18 mouse cellular contexts compared by ENCODE assay signal in the genomic region with DNA sequence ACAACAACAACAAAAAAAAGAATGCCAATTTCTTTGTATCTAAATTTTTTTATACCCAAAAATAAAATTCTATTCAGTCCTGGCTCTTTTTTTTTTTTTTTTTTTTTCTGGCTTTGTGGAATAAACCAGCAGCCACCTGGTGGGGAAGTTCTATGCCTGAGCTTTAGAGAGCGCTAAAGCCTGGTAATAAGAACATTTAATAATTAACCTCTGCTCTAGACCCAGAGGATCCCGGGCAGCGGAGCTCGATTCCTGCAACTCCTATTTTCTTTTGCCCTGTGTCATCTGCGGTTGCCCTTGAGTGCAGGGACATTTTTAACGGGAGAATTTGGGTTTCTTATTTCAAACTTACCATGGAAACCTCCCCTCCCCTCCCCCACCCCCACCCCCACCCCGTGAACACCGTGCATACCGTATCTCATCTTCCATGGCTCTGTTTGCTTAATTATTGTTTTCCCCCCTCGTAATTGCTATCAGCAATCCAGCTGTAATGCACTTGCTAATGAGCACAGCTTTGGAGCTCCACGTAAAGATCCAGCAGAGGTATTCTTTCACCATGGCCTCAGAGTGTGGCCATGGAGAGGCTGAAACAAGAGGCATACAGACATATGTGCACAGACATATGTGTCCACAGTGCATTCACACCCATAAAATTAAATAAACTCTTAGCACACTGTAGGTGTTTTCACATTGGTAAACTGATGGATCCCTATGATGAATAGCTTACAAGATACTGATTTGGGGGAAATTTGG.
DNase-seq lines count a peak whose midpoint lies in the region; ATAC-seq and TF ChIP-seq lines count a peak whose summit lies in the region.
"Had no signal": no experiment of that assay in that cellular context is flagged by ENCODE, and none has a peak within 500 bp of the region (broad histone marks: within the 10 kb centered on the region; RNA-seq: fewer than 3 reads in every experiment).

No protein-coding gene starts in this region.

- H3K4me3 ChIP-seq in kidney, adult 2 months (ENCODE audit: insufficient read depth, low read depth, low read length), result no peak overlapping the region
- H3K4me3 ChIP-seq in kidney, embryonic 14.5 days (ENCODE audit: low read length), result no peak overlapping the region
- no peak overlapping the region for H3K4me3 ChIP-seq in midbrain, embryonic 11.5 days (ENCODE audit: low read depth, low read length)
- H3K4me3 ChIP-seq in midbrain, embryonic 15.5 days, result no peak overlapping the region
- H3K4me3 ChIP-seq in forebrain, embryonic 14.5 days (ENCODE audit: low read depth, low read length), result no peak overlapping the region
- H3K4me3 ChIP-seq in intestine, embryonic 15.5 days (replicated peaks), result no peak overlapping the region
- H3K4me3 ChIP-seq in gastrocnemius, adult 2 months, result no peak overlapping the region
- H3K4me3 ChIP-seq in hindbrain, embryonic 11.5 days (ENCODE audit: low read depth, low read length), result no peak overlapping the region
- H3K4me3 ChIP-seq: embryonic facial prominence, embryonic 12.5 days; hindbrain, embryonic 15.5 days; limb, embryonic 12.5 days; liver, embryonic 12.5 days had no signal

- intact Hi-C loops in gastrocnemius, adult 2 months (cut with DNase I), result no loop called here

- TF ChIP-seq CTCF in kidney, adult 2 months (conservative IDR thresholded peaks at IDR 0.05; ENCODE audit: insufficient read depth, insufficient read length, low read depth, low read length), result no peak
- TF ChIP-seq CTCF in gastrocnemius, adult 2 months (IDR thresholded peaks at IDR 0.05), result no peak

- WGBS in kidney, adult 2 months, result 22% methylated on average over 11 of the region's 11 CpGs
- WGBS in kidney, embryonic 14.5 days, result 33% methylated on average over 11 of the region's 11 CpGs
- WGBS in midbrain, embryonic 11.5 days, result 45% methylated on average over 11 of the region's 11 CpGs
- 21% methylated on average over 11 of the region's 11 CpGs for WGBS in midbrain, embryonic 15.5 days
- WGBS in forebrain, embryonic 14.5 days, result 17% methylated on average over 11 of the region's 11 CpGs
- WGBS in intestine, embryonic 15.5 days, result 40% methylated on average over 11 of the region's 11 CpGs
- 36% methylated on average over 11 of the region's 11 CpGs for WGBS in hindbrain, embryonic 11.5 days

- H3K36me3 ChIP-seq in kidney, adult 2 months (ENCODE audit: control insufficient read depth, insufficient read depth, low read length), result no peaks in the 10 kb centered on the region
- H3K36me3 ChIP-seq in kidney, embryonic 14.5 days (ENCODE audit: control insufficient read depth, insufficient read depth, low read length), result no peaks in the 10 kb centered on the region
- no peaks in the 10 kb centered on the region for H3K36me3 ChIP-seq in midbrain, embryonic 11.5 days (ENCODE audit: control insufficient read depth, insufficient read depth, low read length)
- H3K36me3 ChIP-seq in midbrain, embryonic 15.5 days (replicated peaks), result no peaks in the 10 kb centered on the region
- H3K36me3 ChIP-seq in forebrain, embryonic 14.5 days (ENCODE audit: control insufficient read depth, insufficient read depth, low read length), result no peaks in the 10 kb centered on the region
- no peaks in the 10 kb centered on the region for H3K36me3 ChIP-seq in intestine, embryonic 15.5 days
- no peaks in the 10 kb centered on the region for H3K36me3 ChIP-seq in hindbrain, embryonic 11.5 days (ENCODE audit: control insufficient read depth, insufficient read depth, low read length)
- H3K36me3 ChIP-seq: embryonic facial prominence, embryonic 12.5 days; hindbrain, embryonic 15.5 days; limb, embryonic 12.5 days; liver, embryonic 12.5 days had no signal

- peak; percentile 28 for DNase-seq in kidney, adult 2 months
- DNase-seq in midbrain, embryonic 11.5 days (ENCODE audit: low spot score, missing footprints), result no peak
- DNase-seq in forebrain, embryonic 14.5 days (ENCODE audit: low spot score), result peak; percentile 30
- DNase-seq in gastrocnemius, adult 2 months, result no peak
- DNase-seq in hindbrain, embryonic 11.5 days (ENCODE audit: low spot score), result no peak
- DNase-seq: adrenal gland, adult 2 months; cerebellum, adult 11-12 months; cerebellum, postnatal 10 days; lung, adult 2 months; lung, postnatal 14 days; thymus, postnatal 14 days had no signal

- H3K4me2 ChIP-seq in kidney, embryonic 14.5 days (replicated peaks; ENCODE audit: low read depth, low read length), result no peak overlapping the region
- H3K4me2 ChIP-seq in midbrain, embryonic 11.5 days, result no peak overlapping the region
- H3K4me2 ChIP-seq in midbrain, embryonic 15.5 days, result no peak overlapping the region
- no peak overlapping the region for H3K4me2 ChIP-seq in forebrain, embryonic 14.5 days (ENCODE audit: low read length)
- no peak overlapping the region; the same call in 1 of the 2 replicates for H3K4me2 ChIP-seq in intestine, embryonic 15.5 days (replicated peaks)
- no peak overlapping the region for H3K4me2 ChIP-seq in hindbrain, embryonic 11.5 days (replicated peaks; ENCODE audit: low read depth, low read length)
- H3K4me2 ChIP-seq: embryonic facial prominence, embryonic 12.5 days; hindbrain, embryonic 15.5 days; limb, embryonic 12.5 days; liver, embryonic 12.5 days had no signal

- no peaks in the 10 kb centered on the region for H3K27me3 ChIP-seq in kidney, adult 2 months (replicated peaks; ENCODE audit: control insufficient read depth, insufficient read depth, low read length)
- no peaks in the 10 kb centered on the region for H3K27me3 ChIP-seq in kidney, embryonic 14.5 days (ENCODE audit: control insufficient read depth, insufficient read depth, low read length)
- H3K27me3 ChIP-seq in midbrain, embryonic 11.5 days (ENCODE audit: control insufficient read depth, insufficient read depth, low read length), result no peaks in the 10 kb centered on the region
- H3K27me3 ChIP-seq in midbrain, embryonic 15.5 days (replicated peaks), result 0 out of 2 replicates have a peak, but pooled peaks cover 3% of the 10 kb centered on the region
- no peaks in the 10 kb centered on the region for H3K27me3 ChIP-seq in forebrain, embryonic 14.5 days (replicated peaks; ENCODE audit: control insufficient read depth, insufficient read depth, low read length)
- no peaks in the 10 kb centered on the region for H3K27me3 ChIP-seq in intestine, embryonic 15.5 days (replicated peaks)
- H3K27me3 ChIP-seq in hindbrain, embryonic 11.5 days (ENCODE audit: control insufficient read depth, insufficient read depth, low read length), result 0 out of 2 replicates have a peak, but pooled peaks cover 2% of the 10 kb centered on the region
- H3K27me3 ChIP-seq: embryonic facial prominence, embryonic 12.5 days; hindbrain, embryonic 15.5 days; limb, embryonic 12.5 days; liver, embryonic 12.5 days had no signal

- no peak overlapping the region for H3K9ac ChIP-seq in kidney, embryonic 14.5 days (ENCODE audit: low read depth, low read length)
- no peak overlapping the region for H3K9ac ChIP-seq in midbrain, embryonic 11.5 days (ENCODE audit: low read length)
- no peak overlapping the region for H3K9ac ChIP-seq in midbrain, embryonic 15.5 days
- no peak overlapping the region for H3K9ac ChIP-seq in forebrain, embryonic 14.5 days (ENCODE audit: low read length)
- no peak overlapping the region for H3K9ac ChIP-seq in intestine, embryonic 15.5 days
- H3K9ac ChIP-seq in hindbrain, embryonic 11.5 days (ENCODE audit: low read depth, low read length), result no peak overlapping the region
- H3K9ac ChIP-seq: embryonic facial prominence, embryonic 12.5 days; hindbrain, embryonic 15.5 days; limb, embryonic 12.5 days; liver, embryonic 12.5 days had no signal

- no peaks in the 10 kb centered on the region for H3K9me3 ChIP-seq in kidney, embryonic 14.5 days (ENCODE audit: control insufficient read depth, low read length)
- no peaks in the 10 kb centered on the region for H3K9me3 ChIP-seq in midbrain, embryonic 11.5 days (ENCODE audit: control insufficient read depth, low read length)
- no peaks in the 10 kb centered on the region for H3K9me3 ChIP-seq in midbrain, embryonic 15.5 days
- no peaks in the 10 kb centered on the region for H3K9me3 ChIP-seq in forebrain, embryonic 14.5 days (replicated peaks; ENCODE audit: control insufficient read depth, low read length)
- no peaks in the 10 kb centered on the region for H3K9me3 ChIP-seq in intestine, embryonic 15.5 days
- no peaks in the 10 kb centered on the region for H3K9me3 ChIP-seq in hindbrain, embryonic 11.5 days (ENCODE audit: control insufficient read depth, low read length)
- H3K9me3 ChIP-seq: embryonic facial prominence, embryonic 12.5 days; hindbrain, embryonic 15.5 days; limb, embryonic 12.5 days; liver, embryonic 12.5 days had no signal

- no peak overlapping the region for H3K27ac ChIP-seq in kidney, adult 2 months (ENCODE audit: insufficient read depth, low read depth, low read length)
- H3K27ac ChIP-seq in kidney, embryonic 14.5 days (ENCODE audit: low read depth, low read length), result no peak overlapping the region
- H3K27ac ChIP-seq in midbrain, embryonic 11.5 days (ENCODE audit: low read depth, low read length), result no peak overlapping the region
- no peak overlapping the region for H3K27ac ChIP-seq in midbrain, embryonic 15.5 days
- no peak overlapping the region for H3K27ac ChIP-seq in forebrain, embryonic 14.5 days (ENCODE audit: low read depth, low read length)
- H3K27ac ChIP-seq in intestine, embryonic 15.5 days, result no peak overlapping the region
- H3K27ac ChIP-seq in gastrocnemius, adult 2 months, result no peak overlapping the region
- no peak overlapping the region for H3K27ac ChIP-seq in hindbrain, embryonic 11.5 days (ENCODE audit: low read depth, low read length)
- H3K27ac ChIP-seq: embryonic facial prominence, embryonic 12.5 days; hindbrain, embryonic 15.5 days; limb, embryonic 12.5 days; liver, embryonic 12.5 days had no signal

- TF ChIP-seq POLR2A in kidney, adult 2 months (IDR thresholded peaks at IDR 0.05; ENCODE audit: low read depth, low read length), result no peak

- no peak for ATAC-seq in kidney, embryonic 14.5 days (ENCODE audit: low FRiP score, low TSS enrichment)
- ATAC-seq in midbrain, embryonic 11.5 days (ENCODE audit: low FRiP score), result 0 out of 2 replicates have a peak, but pooled peaks have one; percentile 38
- no peak; the same call in 1 of the 2 replicates for ATAC-seq in midbrain, embryonic 15.5 days (replicated peaks)
- peak; percentile 29; the same call in 1 of the 2 replicates for ATAC-seq in forebrain, embryonic 14.5 days
- 0 out of 2 replicates have a peak, but pooled peaks have one; percentile 53 for ATAC-seq in intestine, embryonic 15.5 days
- ATAC-seq in hindbrain, embryonic 11.5 days (ENCODE audit: low FRiP score), result no peak
- ATAC-seq: liver, embryonic 12.5 days had no signal

- H3K4me1 ChIP-seq in kidney, adult 2 months (ENCODE audit: control insufficient read depth, insufficient read depth, low read length), result no peaks in the 10 kb centered on the region
- H3K4me1 ChIP-seq in kidney, embryonic 14.5 days (ENCODE audit: control insufficient read depth, insufficient read depth, low read length), result no peaks in the 10 kb centered on the region
- 0 out of 2 replicates have a peak, but pooled peaks cover 2% of the 10 kb centered on the region for H3K4me1 ChIP-seq in midbrain, embryonic 11.5 days (ENCODE audit: control insufficient read depth, insufficient read depth, low read length)
- peaks cover 4% of the 10 kb centered on the region; the same call in 1 of the 2 replicates for H3K4me1 ChIP-seq in midbrain, embryonic 15.5 days
- H3K4me1 ChIP-seq in forebrain, embryonic 14.5 days (ENCODE audit: control insufficient read depth, insufficient read depth, low read length), result 0 out of 2 replicates have a peak, but pooled peaks cover 2% of the 10 kb centered on the region
- H3K4me1 ChIP-seq in intestine, embryonic 15.5 days (replicated peaks), result no peaks in the 10 kb centered on the region
- H3K4me1 ChIP-seq in hindbrain, embryonic 11.5 days (replicated peaks; ENCODE audit: control insufficient read depth, insufficient read depth, low read length), result no peaks in the 10 kb centered on the region
- H3K4me1 ChIP-seq: embryonic facial prominence, embryonic 12.5 days; hindbrain, embryonic 15.5 days; limb, embryonic 12.5 days; liver, embryonic 12.5 days had no signal

Comparison
In these comparisons a context has a peak if more than half of its experiments do, and no peak if none do; other contexts are left out.
1. ATAC-seq: peak in midbrain, embryonic 11.5 days (single experiment), forebrain, embryonic 14.5 days (single experiment) and intestine, embryonic 15.5 days (single experiment); none in kidney, embryonic 14.5 days (single experiment), midbrain, embryonic 15.5 days (single experiment) and hindbrain, embryonic 11.5 days (single experiment).
2. DNase-seq: peak in kidney, adult 2 months (single experiment) and forebrain, embryonic 14.5 days (single experiment); none in midbrain, embryonic 11.5 days (single experiment), gastrocnemius, adult 2 months (single experiment) and hindbrain, embryonic 11.5 days (single experiment).